Comparison of ENCODE assay signal across 8 mouse cellular contexts in the genomic region with DNA sequence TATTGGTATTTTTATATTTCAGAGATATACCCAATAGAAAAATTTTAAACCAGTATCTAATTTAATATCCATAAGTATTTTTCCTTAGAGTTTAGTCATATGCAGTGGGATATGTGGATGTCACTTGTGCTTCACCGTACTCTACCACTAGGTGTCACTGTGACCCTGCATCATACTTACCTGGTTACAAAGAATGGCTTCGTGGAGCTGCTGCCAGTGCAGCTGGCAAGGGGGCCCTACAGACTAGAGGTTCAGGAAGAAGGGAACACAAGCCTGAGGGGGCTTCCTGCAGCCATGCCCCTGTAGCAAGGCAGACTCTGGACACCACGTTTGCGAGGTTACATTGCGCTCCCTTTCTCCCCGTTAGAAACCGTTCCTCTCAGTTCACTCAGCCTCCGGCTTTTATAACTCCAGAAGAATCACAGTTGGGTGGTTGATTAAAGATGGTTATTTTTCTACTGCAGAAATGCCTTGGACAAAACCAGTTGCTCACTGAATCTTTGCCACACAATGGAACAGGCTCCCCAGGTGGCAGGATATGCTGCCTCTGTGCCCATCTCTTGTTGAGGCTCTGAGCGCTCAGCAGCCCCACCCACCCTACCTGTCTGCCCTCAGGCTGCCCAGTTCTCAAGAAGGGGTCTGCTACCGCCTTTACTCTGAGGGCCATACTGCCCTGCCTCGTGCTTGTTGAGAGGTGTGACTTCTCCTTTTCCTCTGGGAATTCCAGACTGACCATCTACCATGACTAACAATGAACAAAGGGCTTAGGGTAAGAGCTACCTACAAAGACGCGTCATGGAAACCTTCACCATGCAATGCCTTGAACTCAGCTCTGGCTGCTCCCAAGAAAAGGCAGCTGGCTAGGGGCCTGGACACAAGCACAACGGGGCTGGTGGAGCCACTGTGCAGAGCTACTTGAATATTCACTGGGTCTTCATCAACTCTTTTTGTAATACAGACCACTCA. TPM values are rescaled to one million over a fixed set of nuclear protein-coding genes. Genes with fewer than 3 reads are reported as not detected.
DNase-seq lines count a peak whose midpoint lies in the region; ATAC-seq and TF ChIP-seq lines count a peak whose summit lies in the region.

No protein-coding gene starts in this region.

- H3K9ac ChIP-seq in intestine, postnatal 0 days (ENCODE audit: low read depth, low read length): no peak overlapping the region
- H3K9ac ChIP-seq in midbrain, embryonic 15.5 days: no peak overlapping the region

- TF ChIP-seq CTCF in intestine, postnatal 0 days (IDR thresholded peaks at IDR 0.05; ENCODE audit: low read depth): peak; percentile 93
- TF ChIP-seq CTCF in spleen, adult 2 months (IDR thresholded peaks at IDR 0.05; ENCODE audit: extremely low read depth, insufficient read depth, insufficient read length, insufficient replicate concordance): peak; percentile 52; the same call in 1 of the 2 replicates

- DNase-seq in heart, adult 18-20 months: peak; percentile 76 to 88
- DNase-seq in heart, embryonic 10.5 days (ENCODE audit: low spot score): no peak
- peak; percentile 90 to 91 for DNase-seq in cerebellum, postnatal 10 days
- peak; percentile 80 for DNase-seq in gastrocnemius, adult 18-20 months (ENCODE audit: low spot score)
- peak; percentile 80 for DNase-seq in limb, embryonic 10.5 days (ENCODE audit: low spot score)
- peak; percentile 32 to 55 for DNase-seq in spleen, adult 2 months (ENCODE audit: low read depth in 1 of 2, low spot score in 2 of 2)

- no peaks in the 10 kb centered on the region for H3K9me3 ChIP-seq in heart, embryonic 10.5 days
- no peaks in the 10 kb centered on the region for H3K9me3 ChIP-seq in intestine, postnatal 0 days (ENCODE audit: control insufficient read depth)
- no peaks in the 10 kb centered on the region for H3K9me3 ChIP-seq in limb, embryonic 10.5 days (replicated peaks)
- H3K9me3 ChIP-seq in midbrain, embryonic 15.5 days: no peaks in the 10 kb centered on the region

- H3K4me1 ChIP-seq in heart, embryonic 10.5 days: peaks cover 11% of the 10 kb centered on the region; the same call in 1 of the 2 replicates
- H3K4me1 ChIP-seq in intestine, postnatal 0 days (replicated peaks; ENCODE audit: control insufficient read depth, insufficient read depth, low read length): no peaks in the 10 kb centered on the region
- H3K4me1 ChIP-seq in limb, embryonic 10.5 days: peaks cover 5% of the 10 kb centered on the region; the same call in 1 of the 2 replicates
- H3K4me1 ChIP-seq in midbrain, embryonic 15.5 days: peaks cover 2% of the 10 kb centered on the region; the same call in 1 of the 2 replicates
- no peaks in the 10 kb centered on the region for H3K4me1 ChIP-seq in spleen, adult 2 months (ENCODE audit: control insufficient read depth, insufficient read depth, insufficient read length)

- H3K36me3 ChIP-seq in heart, embryonic 10.5 days: peaks cover 16% of the 10 kb centered on the region
- H3K36me3 ChIP-seq in intestine, postnatal 0 days (ENCODE audit: control insufficient read depth, insufficient read depth): peaks cover 8% of the 10 kb centered on the region
- peaks cover 7% of the 10 kb centered on the region for H3K36me3 ChIP-seq in limb, embryonic 10.5 days
- H3K36me3 ChIP-seq in midbrain, embryonic 15.5 days (replicated peaks): peaks cover 12% of the 10 kb centered on the region
- H3K36me3 ChIP-seq in spleen, adult 2 months (ENCODE audit: control insufficient read depth, insufficient read depth, low read length): no peaks in the 10 kb centered on the region

- no peak overlapping the region for H3K4me3 ChIP-seq in heart, embryonic 10.5 days
- no peak overlapping the region for H3K4me3 ChIP-seq in intestine, postnatal 0 days (ENCODE audit: low read depth, low read length)
- H3K4me3 ChIP-seq in limb, embryonic 10.5 days: no peak overlapping the region
- no peak overlapping the region for H3K4me3 ChIP-seq in midbrain, embryonic 15.5 days
- no peak overlapping the region for H3K4me3 ChIP-seq in spleen, adult 2 months (ENCODE audit: extremely low read depth, insufficient read depth, insufficient read length)

- WGBS in heart, embryonic 10.5 days: 56% methylated on average over 14 of the region's 14 CpGs
- 60% methylated on average over 14 of the region's 14 CpGs for WGBS in intestine, postnatal 0 days
- WGBS in limb, embryonic 10.5 days: 54% methylated on average over 14 of the region's 14 CpGs
- 53% methylated on average over 14 of the region's 14 CpGs for WGBS in midbrain, embryonic 15.5 days
- 66% methylated on average over 14 of the region's 14 CpGs for WGBS in spleen, adult 2 months

- H3K27me3 ChIP-seq in heart, embryonic 10.5 days (ENCODE audit: insufficient read depth, poor library complexity, severe bottlenecking): no peaks in the 10 kb centered on the region
- no peaks in the 10 kb centered on the region for H3K27me3 ChIP-seq in intestine, postnatal 0 days (replicated peaks; ENCODE audit: control insufficient read depth, insufficient read depth, low read length)
- H3K27me3 ChIP-seq in limb, embryonic 10.5 days (ENCODE audit: low read depth, poor library complexity, severe bottlenecking): no peaks in the 10 kb centered on the region
- H3K27me3 ChIP-seq in midbrain, embryonic 15.5 days (replicated peaks): no peaks in the 10 kb centered on the region
- H3K27me3 ChIP-seq in spleen, adult 2 months (ENCODE audit: control insufficient read depth, insufficient read depth, low read length): no peaks in the 10 kb centered on the region

- no peak overlapping the region for H3K4me2 ChIP-seq in intestine, postnatal 0 days (replicated peaks; ENCODE audit: low read depth)
- H3K4me2 ChIP-seq in midbrain, embryonic 15.5 days: no peak overlapping the region

- no peak for TF ChIP-seq POLR2A in spleen, adult 2 months (IDR thresholded peaks at IDR 0.05; ENCODE audit: low read depth, low read length)

- ATAC-seq in intestine, postnatal 0 days: peak; percentile 49; the same call in 1 of the 2 replicates
- peak; percentile 77 for ATAC-seq in midbrain, embryonic 15.5 days (replicated peaks)

- H3K27ac ChIP-seq in heart, embryonic 10.5 days: no peak overlapping the region; the same call in 1 of the 2 replicates
- H3K27ac ChIP-seq in intestine, postnatal 0 days (ENCODE audit: low read depth, low read length): no peak overlapping the region
- no peak overlapping the region for H3K27ac ChIP-seq in limb, embryonic 10.5 days
- 0 out of 2 replicates have a peak overlapping the region, but pooled peaks have one; percentile 13 for H3K27ac ChIP-seq in midbrain, embryonic 15.5 days
- no peak overlapping the region for H3K27ac ChIP-seq in spleen, adult 2 months (ENCODE audit: insufficient read depth, low read length)

RNA-seq across cellular contexts. Expression of gene Cyb561, which starts 25.8 kb away (rescaled TPM):
- 1 to 10 TPM; 6.9 to 9.0 TPM for total RNA-seq in heart, adult 18-20 months (2021)
- polyA plus RNA-seq in heart, embryonic 10.5 days (2016; fragmentation: Nextera tagmentation; extraction: Ambion mirVana): 4.1 and 4.6 TPM in 2 replicates
- total RNA-seq in gastrocnemius, adult 18-20 months (2021): 1 to 10 TPM; 3.0 to 3.4 TPM
- polyA plus RNA-seq in intestine, postnatal 0 days (2015; fragmentation: Nextera tagmentation; extraction: Ambion mirVana): 48.3 and 50.3 TPM in 2 replicates
- 6.2 and 7.1 TPM in 2 replicates for polyA plus RNA-seq in limb, embryonic 10.5 days (2016; fragmentation: Nextera tagmentation; extraction: Ambion mirVana)
- 70.2 and 70.5 TPM in 2 replicates for polyA plus RNA-seq in midbrain, embryonic 15.5 days (2015; fragmentation: Nextera tagmentation; extraction: Ambion mirVana)
- 1.9 and 2.8 TPM in 2 replicates for polyA plus RNA-seq in spleen, adult 2 months (2012; rRNA removed)

RNA-seq across cellular contexts. Expression of gene Ace, which starts 40.4 kb away (rescaled TPM):
- 10 to 100 TPM; 22.2 to 25.1 TPM for total RNA-seq in heart, adult 18-20 months (2021)
- 0.43 and 0.65 TPM in 2 replicates for polyA plus RNA-seq in heart, embryonic 10.5 days (2016; fragmentation: Nextera tagmentation; extraction: Ambion mirVana)
- 10 to 100 TPM; 19.5 to 19.7 TPM for total RNA-seq in gastrocnemius, adult 18-20 months (2021)
- polyA plus RNA-seq in intestine, postnatal 0 days (2015; fragmentation: Nextera tagmentation; extraction: Ambion mirVana): 222 and 231 TPM in 2 replicates
- polyA plus RNA-seq in limb, embryonic 10.5 days (2016; fragmentation: Nextera tagmentation; extraction: Ambion mirVana): 0.08 and 0.16 TPM in 2 replicates
- polyA plus RNA-seq in midbrain, embryonic 15.5 days (2015; fragmentation: Nextera tagmentation; extraction: Ambion mirVana): 6.1 and 6.5 TPM in 2 replicates
- 14.6 and 32.5 TPM in 2 replicates for polyA plus RNA-seq in spleen, adult 2 months (2012; rRNA removed)
